Mouse (Mus musculus) layer of hippocampus, postnatal 25 days (tissue): ENCODE measurements at regions not wholly inside any gene's neighbourhood (a gene's known extent, or its start where the extent isn't known, plus 50 kb on each side); places are given as distances from the start of the nearest gene placed in this dataset.
A peak's percentile ranks its signal among the peaks of the same experiment; 100 is the strongest.
"Not testable (repeated sequence)": the region's sequence is repeated elsewhere in the genome, so short reads cannot be mapped to it uniquely, and the experiment has no call there.

Experiments
- DNase-seq, 2 experiments: peaks; one replicate each; pipeline ENCODE4 v3.0.0; 2022; ENCODE audit warnings: mixed read lengths in 2 of 2, low spot score in 1 of 2; ENCODE audit errors: extremely low spot score in 1 of 2

- DNase-seq = no peak
Measured at GRCm38 (mm10) chr1:101524447-101524846, 1751.9 kb downstream of the Cntnap5b start.

GRCm38 (mm10) chr1:101530001-101530400 is 1757.4 kb downstream of the Cntnap5b start:
- DNase-seq = no peak

- peak in 1 of 2 experiments; percentile 16 for DNase-seq
Measured at GRCm38 (mm10) chr1:101572256-101572655, 1799.7 kb downstream of the Cntnap5b start.

GRCm38 (mm10) chr1:101585325-101586028 is 1812.9 kb downstream of the Cntnap5b start:
- DNase-seq = no peak

GRCm38 (mm10) chr1:101628461-101628860 is 1855.9 kb downstream of the Cntnap5b start:
- DNase-seq = no peak

- DNase-seq = no peak
Measured at GRCm38 (mm10) chr1:101629006-101629405, 1856.4 kb downstream of the Cntnap5b start.

GRCm38 (mm10) chr1:101664287-101664686 is 1891.7 kb downstream of the Cntnap5b start:
- DNase-seq = not testable (repeated sequence)

GRCm38 (mm10) chr1:101683772-101684434 is 1911.3 kb downstream of the Cntnap5b start:
- no peak for DNase-seq

GRCm38 (mm10) chr1:101684983-101685382 is 1912.4 kb downstream of the Cntnap5b start:
- DNase-seq = no peak
